Mouse (Mus musculus): ENCODE data around the gene Ripk3. TPM values are rescaled to one million over a fixed set of nuclear protein-coding genes. Genes with fewer than 3 reads are reported as not detected.
A peak's percentile ranks its signal among the peaks of the same experiment; 100 is the strongest.

Ripk3 gene
- total RNA-seq (2015) = 116 and 152 TPM in 2 replicates
- 25.3 and 49.9 TPM in 2 replicates for total RNA-seq (2017)

DNA sequence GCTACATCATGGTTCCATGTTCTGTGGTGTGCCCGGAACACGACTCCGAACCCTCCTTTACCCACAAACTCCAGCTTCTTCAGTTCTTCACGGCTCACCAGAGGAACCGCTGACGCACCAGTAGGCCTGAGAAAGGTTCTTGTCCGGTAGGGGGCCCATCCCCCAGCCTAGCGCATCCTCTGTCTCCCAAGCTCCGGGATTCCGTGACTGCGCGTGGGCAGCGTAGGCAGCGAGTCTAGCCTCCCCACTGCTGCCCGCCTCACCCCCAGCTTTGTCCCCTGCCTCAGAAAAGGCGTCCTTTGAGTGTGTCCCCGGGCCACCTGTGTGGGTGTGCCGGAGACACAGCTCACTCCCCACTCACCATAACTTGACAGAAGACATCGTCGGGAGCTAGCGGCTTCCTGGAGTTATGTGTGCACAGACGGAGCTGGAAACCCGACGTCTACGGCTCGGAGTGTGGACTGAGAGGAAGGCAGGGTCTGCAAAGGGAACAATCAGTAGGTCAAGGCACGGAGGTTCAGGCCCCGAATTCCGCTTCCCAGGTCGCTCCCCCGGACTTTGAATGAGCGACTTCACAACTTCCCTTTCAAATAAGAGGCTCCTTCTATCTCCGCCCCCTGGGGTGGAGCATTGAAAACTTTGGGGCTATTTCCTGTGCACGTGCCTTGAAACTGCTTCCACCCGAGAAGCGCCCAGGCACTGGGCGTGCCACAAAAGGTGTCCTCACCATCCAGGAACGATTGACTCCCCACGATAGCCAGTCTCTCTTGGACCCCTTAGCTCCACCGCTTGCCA is at the start of gene Ripk3:
Gene Ripk3, minus strand, starts transcription at position 610 of the 795 bp plus-strand sequence.
- ATAC-seq (replicated peaks; ENCODE audit: poor library complexity) = peak; percentile 89

DNA sequence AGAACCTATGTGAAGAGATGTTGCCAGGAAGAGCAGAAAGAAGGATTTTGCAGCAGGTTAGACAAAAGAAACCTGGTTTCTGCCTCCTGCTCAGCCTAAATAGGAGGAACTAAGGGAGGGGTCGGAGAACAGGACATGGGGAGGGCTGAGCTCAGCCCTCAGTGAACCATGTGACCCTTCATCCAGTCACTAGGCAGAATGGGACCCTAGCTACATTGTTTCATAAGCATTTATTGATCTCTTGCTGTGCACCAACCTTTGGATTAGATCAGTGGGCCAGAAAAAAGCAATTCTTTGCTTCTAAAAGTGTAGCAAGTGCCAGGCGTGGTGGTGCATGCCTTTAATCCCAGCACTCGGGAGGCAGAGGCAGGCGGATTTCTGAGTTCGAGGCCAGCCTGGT is 49.6 kb upstream of the Ripk3 start:
- ATAC-seq (replicated peaks; ENCODE audit: poor library complexity) = no peak

DNA sequence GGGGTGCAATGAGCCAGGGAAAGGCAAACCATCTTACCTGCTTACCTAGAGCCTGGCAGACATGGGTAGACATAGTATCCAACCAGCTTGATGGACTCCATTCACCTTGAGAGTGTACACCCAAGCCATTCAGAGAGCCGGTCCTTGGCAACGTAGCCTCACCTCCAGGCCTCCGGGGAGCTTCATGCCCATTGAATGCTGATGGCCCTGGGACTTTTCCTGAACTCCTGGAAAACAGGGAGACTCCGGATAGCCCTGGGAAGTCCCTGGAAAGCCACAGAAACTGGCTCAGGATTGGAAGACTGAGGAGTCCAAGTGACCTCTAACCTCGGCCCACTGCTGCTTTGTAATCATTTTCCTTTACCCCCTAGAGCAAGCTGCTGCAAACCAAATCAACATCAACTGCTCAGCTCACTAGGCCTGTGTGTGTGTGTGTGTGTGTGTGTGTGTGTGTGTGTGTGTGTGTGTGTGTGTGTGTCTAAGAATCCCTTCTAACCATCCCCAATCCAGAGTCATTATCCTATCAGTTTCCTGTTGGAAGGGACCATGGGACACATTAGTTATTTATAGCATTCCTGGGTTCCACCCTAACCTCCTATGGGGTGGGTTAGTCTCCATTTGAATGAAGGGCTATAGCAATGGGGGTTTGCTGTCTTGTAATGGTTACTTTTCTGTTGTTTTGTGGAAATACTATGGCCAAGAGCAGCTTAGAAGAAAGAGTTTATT is 46.3 kb upstream of the Ripk3 start:
- no peak for ATAC-seq (replicated peaks; ENCODE audit: poor library complexity)

DNA sequence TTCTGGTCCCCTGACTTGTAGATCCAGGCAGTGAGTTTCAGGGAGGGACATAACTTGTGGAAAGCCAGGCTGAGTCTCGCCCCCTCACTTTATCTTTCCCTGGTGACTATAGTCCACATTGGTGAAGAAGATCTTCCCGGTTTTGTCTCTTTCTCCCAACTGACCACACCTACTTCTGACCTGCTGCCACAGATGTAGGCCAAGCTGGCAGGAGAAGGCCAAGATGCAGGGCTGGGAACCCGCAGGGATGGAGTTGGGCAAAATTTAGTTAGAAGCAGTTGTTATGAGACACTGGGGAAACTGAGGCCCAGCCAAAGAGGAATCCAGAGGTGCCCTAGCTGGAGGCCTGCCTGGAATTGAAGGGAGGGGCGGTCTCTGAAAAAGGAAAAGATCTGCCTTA is 44.5 kb upstream of the Ripk3 start:
- no peak for ATAC-seq (replicated peaks; ENCODE audit: poor library complexity)

DNA sequence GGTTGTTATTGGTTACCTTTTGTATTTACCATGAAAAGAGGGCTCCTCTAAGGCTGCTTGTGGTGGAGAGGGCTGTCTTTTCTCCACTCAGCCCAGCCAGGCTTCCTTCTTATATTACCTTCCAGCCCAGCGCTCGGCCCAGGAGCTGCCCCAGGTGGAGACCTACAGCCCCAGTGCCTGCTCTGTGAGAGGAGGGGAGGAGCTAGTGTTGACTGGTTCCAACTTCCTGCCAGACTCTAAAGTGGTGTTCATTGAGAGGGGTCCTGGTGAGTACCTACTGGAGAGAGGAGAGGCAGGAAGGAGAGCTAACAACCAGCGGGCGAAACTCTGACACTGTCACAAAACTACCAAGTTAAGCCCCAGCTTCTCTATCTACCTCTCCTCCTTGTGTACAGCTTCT is 41.7 kb upstream of the Ripk3 start:
- no peak for ATAC-seq (replicated peaks; ENCODE audit: poor library complexity)

DNA sequence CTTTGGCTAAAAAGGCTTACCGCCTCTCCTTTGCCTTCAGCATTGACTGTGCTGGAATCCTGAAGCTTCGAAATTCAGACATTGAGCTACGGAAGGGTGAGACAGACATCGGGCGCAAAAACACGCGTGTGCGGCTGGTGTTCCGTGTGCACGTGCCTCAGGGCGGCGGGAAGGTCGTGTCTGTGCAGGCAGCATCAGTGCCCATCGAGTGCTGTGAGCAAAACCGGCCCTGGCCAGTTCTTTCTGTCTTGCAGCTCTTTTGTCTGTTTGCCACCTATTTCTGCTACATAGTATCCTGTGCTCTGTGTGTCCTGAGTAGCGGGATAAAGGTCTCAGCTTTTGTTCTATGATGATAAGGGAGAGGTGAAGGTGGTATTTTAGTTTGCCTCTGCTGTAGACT is 41.2 kb upstream of the Ripk3 start:
- no peak for ATAC-seq (replicated peaks; ENCODE audit: poor library complexity)

DNA sequence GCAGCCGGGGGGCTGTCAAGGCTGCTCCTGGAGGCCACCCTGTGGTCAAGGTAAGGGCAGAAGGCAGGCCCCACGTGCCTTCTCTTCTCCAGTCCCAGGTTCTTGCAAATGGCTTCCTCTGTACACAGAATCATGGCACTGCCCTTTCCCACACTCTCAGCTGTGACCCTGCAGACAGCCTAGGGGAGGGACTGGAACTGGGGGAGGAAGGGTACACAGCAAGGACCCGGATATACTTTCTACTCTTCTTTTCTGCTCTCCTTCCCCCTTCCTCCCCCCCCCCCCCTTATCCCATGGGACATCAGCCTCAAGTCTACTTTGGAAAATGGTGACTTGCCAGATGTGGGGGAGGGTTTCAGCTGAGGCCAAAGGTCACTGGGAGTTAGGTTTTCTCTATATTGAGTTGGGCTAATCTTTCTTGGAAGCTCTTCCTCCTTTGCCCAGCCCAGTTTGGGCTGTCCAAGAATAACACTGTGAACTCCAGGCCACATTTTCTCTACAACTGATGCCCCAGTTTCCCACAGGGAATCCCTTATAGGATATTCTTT is 40.1 kb upstream of the Ripk3 start:
- no peak for ATAC-seq (replicated peaks; ENCODE audit: poor library complexity)

DNA sequence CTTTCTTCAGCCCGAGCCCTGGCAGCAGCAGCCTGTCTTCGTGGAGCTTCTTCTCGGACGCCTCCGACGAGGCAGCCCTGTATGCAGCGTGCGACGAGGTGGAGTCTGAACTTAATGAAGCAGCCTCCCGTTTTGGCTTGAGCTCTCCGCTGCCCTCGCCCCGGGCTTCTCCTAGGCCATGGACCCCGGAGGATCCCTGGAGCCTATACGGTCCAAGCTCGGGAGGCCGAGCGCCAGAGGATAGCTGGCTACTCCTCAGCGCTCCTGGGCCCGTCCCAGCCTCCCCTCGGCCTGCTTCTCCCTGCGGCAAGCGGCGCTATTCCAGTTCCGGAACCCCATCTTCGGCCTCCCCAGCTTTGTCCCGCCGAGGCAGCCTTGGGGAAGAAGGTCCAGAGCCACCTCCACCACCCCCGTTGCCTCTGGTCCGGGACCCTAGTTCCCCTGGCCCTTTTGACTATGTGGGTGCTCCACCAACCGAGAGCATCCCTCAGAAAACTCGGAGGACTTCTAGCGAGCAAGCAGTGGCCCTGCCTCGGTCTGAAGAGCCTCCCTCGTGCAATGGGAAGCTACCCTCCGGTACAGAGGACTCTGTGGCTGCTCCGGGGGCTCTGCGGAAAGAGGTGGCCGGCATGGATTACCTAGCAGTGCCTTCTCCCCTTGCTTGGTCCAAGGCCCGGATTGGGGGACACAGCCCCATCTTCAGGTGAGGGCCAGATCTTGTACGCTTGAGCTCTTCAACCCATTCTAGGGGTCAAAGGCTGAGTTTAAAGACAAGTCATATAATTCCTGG is 38.1 kb upstream of the Ripk3 start:
- no peak for ATAC-seq (replicated peaks; ENCODE audit: poor library complexity)

DNA sequence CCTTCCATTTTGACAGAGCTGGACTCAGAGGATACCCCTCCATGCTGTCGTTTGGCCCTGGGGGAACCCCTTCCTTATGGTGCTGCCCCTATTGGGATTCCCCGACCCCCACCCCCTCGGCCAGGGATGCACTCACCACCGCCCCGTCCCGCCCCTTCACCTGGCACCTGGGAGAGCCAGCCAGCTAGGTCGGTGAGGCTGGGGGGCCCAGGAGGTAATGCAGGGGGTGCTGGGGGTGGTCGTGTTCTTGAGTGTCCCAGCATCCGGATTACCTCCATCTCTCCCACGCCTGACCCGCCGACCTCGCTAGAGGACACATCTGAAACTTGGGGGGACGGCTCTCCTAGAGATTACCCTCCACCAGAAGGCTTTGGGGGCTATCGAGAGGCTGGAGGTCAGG is 37.5 kb upstream of the Ripk3 start:
- ATAC-seq (replicated peaks; ENCODE audit: poor library complexity) = no peak

DNA sequence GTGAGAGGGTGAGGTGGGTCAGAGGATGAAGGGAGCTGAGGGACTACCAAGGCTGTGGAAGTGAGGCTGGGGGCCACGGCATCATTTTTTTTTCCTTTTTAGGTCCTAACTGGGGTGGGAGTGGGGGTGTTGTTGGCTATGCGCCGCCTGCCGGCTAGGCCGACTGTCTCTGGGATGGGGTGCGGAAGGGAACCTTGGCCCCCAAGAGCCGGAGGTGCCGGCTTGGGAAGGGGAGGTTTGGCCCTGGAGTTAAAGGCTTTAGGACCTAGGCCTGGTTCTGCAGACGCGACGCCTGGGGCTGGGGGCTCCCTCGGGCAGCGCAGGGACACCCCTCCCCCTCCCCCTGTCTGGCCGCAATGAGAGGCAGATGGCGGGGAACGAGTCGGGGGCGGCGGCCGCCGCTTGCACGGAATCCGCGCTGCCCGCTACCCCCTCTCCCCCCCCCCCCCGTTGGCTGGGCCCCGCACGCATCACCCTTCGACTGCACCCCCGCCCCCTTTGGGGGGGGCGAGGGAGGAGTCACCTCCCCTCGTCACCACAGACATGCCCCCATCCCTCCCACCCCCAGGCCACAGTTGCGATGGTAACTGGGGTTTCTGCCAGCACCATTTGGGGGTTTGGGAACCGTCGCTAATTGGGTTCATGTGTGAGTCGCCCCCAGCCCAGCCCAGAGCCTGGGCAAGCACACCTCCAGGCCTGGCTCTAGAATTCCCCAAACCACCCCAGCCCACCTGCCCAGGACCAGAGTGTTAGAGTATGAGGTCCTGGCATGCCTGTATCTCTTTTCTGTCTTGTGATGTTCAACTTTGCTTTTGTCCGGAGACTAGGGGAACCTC is 36.8 kb upstream of the Ripk3 start:
- no peak for ATAC-seq (replicated peaks; ENCODE audit: poor library complexity)

DNA sequence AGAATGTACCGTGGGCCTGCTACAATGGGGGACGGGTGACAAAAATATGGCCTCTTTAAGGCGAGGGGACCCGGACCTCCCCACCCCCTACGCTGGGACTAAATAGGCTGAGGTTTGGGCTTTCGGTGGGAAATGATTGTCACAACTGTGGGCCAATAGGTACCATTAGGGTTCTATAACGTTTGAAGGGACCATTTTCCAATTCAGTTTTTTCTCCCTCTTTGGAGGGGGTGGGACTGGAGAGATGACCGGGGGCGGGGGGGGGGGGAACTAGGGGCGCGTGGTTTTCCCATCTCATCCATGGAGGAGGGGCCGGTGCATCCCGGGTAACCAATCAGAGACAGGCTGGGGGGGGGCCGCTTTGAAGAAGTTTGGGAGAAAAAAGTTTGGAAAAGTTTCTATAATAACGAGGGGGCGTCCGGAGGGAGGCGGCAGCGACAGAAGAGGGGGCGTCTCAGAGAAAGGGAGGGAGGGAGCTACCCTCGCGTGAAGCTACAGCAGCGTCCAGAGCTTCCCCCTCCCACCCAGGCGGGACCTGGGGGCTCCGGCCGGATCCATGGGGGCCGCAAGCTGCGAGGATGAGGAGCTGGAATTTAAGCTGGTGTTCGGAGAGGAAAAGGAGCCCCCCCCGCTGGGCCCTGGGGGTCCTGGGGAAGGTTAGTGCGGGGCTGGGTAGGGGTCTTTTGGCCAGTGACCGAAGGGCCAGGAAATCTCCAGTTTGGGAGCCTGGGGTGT is 36.0 kb upstream of the Ripk3 start:
- ATAC-seq (replicated peaks; ENCODE audit: poor library complexity) = no peak

DNA sequence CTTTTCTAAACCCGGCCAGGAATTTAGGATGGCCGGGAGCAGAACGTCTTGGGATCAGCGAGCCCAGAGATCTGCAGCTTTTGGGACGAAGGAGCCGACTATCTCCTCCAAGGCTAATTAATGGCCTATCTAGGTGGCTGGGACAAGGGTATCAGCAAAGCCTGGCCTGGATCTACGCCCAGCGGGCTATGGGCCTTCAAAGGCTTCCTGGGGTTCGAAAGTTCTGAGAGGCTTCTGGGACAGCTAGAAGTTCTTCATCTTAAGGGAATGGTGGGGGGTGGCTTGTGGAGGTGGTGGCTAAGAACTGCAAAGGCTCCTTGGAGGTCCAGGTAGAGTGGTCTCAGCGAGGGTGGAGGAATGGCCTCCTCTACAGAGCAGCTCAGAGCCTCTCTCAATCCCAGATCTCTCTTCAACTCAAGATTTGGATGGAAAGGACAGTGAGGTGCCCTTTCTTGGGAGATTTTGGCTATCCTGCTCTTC is 35.4 kb upstream of the Ripk3 start:
- ATAC-seq (replicated peaks; ENCODE audit: poor library complexity) = no peak

DNA sequence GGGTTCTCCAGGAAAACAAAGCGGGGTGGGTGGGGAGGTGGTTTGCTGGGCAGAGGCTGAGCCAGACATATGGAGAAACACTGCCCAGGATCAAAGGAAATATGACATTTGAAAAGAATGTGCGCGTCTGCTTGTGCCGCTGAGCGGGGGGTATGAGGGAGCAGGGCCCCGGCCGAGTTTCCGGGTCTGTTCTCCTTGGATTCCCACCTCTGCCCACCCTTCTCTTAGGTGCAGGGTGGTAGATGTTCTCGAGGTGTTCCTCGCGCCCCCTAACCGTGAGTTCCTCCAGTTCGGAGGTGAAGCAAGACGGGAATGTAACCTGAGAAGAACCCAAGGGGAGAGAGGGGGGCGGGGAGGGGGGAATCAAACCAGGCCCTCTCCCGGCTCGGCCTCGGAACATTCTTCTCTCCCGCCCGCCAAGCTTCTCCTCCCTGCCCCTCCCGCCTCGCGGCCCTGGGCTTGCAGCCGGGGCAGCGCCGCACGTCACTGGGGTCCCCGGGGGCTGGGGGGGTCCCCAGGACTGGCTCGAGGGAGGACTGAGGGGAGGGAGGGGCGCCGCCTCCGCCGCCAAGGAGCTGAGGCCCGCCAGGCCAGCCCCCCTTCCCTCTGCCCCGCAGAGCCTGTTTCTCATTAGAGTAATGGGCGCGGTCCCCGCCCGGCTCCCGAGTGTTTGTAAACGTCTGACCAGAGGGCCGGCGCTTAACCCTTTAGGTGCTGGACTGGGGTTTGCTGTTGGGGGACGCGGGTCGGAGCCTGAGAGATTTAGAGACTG is 34.5 kb upstream of the Ripk3 start, which contains the start of gene Nfatc4:
Gene Nfatc4, plus strand, starts transcription at position 154 of the 772 bp plus-strand sequence.
- ATAC-seq (replicated peaks; ENCODE audit: poor library complexity) = no peak

DNA sequence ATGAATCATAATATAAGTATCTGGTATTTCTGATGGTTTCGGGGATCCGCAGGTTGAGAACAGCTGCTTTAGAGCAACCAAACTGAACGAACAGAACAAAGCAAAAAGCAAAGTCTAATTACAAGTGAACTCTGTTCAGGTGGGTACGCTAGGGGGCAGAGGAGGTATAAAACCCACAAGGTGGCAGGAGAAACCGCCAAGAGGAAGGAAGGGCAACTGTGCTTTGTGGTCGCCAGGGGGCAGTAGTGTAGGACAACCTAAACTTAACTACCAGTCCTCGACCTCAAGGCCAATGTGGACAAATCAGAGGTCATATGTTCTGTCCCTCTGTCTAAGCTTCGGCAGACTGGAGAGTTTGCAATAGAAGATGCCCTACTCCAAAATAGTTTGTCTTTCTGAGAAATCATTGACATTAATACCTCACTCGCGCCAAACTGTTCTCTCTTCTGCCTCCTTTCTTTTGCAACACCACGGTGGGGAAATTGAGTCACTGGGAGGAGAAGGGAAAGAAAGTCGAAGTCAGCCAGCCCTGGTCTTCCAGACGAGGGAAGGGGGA is 33.8 kb upstream of the Ripk3 start:
- peak; percentile 98 for ATAC-seq (replicated peaks; ENCODE audit: poor library complexity)

DNA sequence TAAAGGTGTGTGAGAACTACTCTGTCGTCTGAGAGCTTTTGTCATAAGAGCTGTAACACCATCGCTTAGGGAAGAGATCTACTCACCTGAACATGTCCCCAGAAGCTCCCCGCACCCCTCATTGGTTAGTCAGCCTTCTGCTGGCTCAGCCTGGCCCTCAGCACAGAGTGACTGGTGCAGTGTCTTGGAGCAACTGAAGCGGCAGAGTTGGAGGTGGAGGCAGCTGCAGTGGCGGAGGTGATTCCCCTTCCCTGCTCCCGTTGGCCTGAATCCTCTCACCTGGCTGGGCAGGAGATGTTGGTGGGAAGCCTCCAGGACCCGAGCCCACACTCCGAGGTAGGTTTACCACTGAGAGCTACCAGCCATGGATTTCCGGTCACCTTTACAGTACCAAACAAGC is 31.9 kb upstream of the Ripk3 start:
- ATAC-seq (replicated peaks; ENCODE audit: poor library complexity) = no peak

DNA sequence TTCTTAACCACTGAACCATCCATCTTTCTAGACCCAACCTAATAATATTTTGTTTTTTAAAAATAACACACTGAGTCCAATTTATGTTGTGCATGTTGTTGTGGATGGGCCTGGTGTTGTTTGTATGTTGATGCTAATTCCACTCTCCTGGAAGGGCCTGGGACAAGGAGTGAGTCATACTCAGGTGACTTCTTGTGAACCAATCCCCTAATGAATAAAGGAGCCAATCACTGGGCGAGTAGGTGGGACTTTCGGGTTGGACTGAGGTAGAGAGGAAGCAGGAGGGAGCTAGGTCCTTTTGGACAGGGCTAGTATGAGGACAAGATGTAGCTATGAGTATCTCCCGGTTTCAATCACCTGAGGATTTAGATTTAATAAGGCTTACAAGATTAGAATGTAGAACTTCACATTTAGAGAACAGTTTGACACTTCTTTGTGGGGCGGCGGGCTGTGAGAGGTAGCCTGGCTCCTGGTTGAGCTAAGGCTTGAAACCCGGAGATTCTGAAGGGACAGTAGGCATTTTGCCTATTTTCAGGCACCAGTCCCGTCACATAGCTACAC is 31.3 kb upstream of the Ripk3 start:
- ATAC-seq (replicated peaks; ENCODE audit: poor library complexity) = no peak

DNA sequence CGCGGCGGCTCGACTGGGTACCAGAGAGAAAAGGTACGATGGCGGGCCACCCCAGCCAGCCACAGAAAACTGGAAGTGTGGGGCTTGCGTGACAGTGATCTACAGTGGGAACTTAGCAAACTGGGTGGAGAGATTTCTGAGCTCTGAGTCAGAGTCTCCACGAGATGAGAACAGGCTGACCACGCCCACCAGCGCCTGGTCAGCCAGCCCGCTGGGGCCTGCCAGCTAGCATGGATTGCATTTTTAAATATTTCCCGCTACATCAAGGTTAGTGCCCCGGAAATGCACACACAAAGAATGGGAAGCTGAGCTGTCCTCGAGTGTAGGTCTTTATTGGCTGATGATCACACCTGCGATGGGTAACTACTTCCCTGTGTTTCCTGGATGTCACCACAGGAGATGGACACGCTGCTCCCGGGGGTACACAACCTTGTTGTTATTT is 26.7 kb upstream of the Ripk3 start:
- ATAC-seq (replicated peaks; ENCODE audit: poor library complexity) = no peak

DNA sequence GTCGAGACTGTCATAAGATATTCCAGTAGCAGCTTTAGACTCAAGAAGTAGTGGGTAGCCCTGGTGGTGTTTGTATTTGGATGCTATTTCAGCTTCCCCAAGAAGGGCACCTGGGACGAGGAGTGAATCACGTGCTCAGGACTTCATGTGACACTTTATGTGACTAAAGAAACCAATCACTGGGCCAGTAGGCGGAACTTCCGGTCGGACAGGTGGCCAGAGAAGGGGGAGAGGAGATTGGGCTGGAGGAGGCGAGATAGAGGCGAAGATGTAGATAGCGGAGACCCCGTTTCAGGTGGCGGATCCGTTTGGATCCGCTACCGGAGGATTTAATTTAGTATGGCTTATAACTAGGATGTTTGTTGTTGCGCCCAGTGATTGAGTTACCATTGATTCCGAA is 26.2 kb upstream of the Ripk3 start:
- no peak for ATAC-seq (replicated peaks; ENCODE audit: poor library complexity)
